Mouse (Mus musculus) olfactory bulb, adult 2 months (tissue): Measurements from ENCODE around the gene Gatc. TPM values are rescaled to one million over a fixed set of nuclear protein-coding genes. Genes with fewer than 3 reads are reported as not detected.
"Not testable (repeated sequence)": the region's sequence is repeated elsewhere in the genome, so short reads cannot be mapped to it uniquely, and the experiment has no call there.

Experiments used
- H3K27ac ChIP-seq: fragments of 200-500 bp; 2 replicates; pipeline ENCODE4 v1.5.1; 2012; ENCODE audit warnings: low read depth, low read length; ENCODE audit not compliant: insufficient read depth
- H3K4me1 ChIP-seq: fragments of 200-500 bp; 2 replicates; pipeline ENCODE4 v1.6.1; 2012; ENCODE audit warnings: low read length; ENCODE audit not compliant: control insufficient read depth, insufficient read depth
- H3K4me3 ChIP-seq: fragments of 200-500 bp; 2 replicates; pipeline ENCODE4 v1.5.1; 2012; ENCODE audit warnings: mild to moderate bottlenecking, low read depth, low read length, moderate library complexity; ENCODE audit not compliant: insufficient read depth
- CTCF ChIP-seq: fragments of 200-500 bp; IDR thresholded peaks from 2 replicates; pipeline ENCODE4 v1.5.1; 2012; ENCODE audit warnings: low read depth, mild to moderate bottlenecking, low read length, moderate library complexity; ENCODE audit not compliant: insufficient read depth
- POLR2A ChIP-seq: fragments of 200-500 bp; IDR thresholded peaks from 2 replicates; pipeline ENCODE4 v1.6.1; 2012; ENCODE audit warnings: mild to moderate bottlenecking, low read depth, low read length, moderate library complexity; ENCODE audit not compliant: insufficient read depth
- WGBS: fragments of 180-500 bp; shearing (Covaris S2); methylation state at CpG from one replicate; pipeline ENCODE4 v1.1.7; 2018; 5-methylcytosine and 5-hydroxymethylcytosine counted together
- polyA plus RNA-seq: library from polyadenylated mRNA; stranded (reverse); fragments of >200 nt; gene quantifications from 2 replicates; pipeline ENCODE4 v1.2.4, GENCODE M21; 2012; ENCODE audit warnings: low replicate concordance; ENCODE audit not compliant: missing spikeins, insufficient read depth, insufficient read length

Gene Gatc
- polyA plus RNA-seq, result not detected in 2 replicates

DNA sequence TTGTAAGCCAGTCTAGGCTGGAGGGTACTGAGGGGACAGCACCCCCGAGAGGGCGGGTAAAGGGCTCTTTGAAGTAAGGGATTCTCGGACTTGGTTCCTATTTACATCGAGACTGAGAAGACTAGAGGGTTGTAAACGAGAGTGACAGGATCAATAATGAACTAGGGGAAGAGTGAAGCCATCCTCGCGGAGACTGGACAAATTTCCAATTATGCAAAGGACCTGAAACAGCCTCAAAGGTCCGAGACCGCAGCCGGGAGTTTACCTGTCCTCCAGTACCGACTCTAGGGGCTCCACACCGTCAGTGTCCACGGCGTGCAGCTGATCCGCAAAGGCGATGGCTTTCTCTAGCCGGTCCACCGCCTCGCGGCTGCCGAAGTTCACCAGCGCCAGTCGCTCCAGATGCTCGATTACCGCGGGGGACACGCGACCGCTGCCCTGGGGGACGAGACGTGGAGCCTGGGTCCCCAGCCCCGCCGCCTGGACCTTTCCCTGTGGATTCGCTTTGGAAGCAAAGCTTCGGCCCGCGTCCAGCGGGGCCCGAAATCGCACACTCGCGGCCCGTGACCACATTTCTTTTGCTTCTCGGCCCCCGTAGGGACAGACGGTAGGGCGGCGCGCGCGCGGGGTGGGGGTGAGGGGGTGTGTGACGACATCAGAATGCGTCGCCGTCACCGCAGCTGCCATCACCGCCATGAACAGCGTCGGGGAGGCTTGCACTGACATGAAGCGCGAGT is at the start of gene Gatc, which contains the start of gene Triap1:
Gene Gatc (minus strand): TSS at position 602 of the 737 bp plus-strand sequence.
Gene Triap1 (plus strand): TSS at position 649 of the 737 bp plus-strand sequence.
- under 1% methylated on average over 62 of the region's 62 CpGs for WGBS
- Histone ChIP-seq H3K4me1 (peaks cover 2% of the 10 kb centered on the region), H3K27ac (peak within 1 kb of the TSS; percentile 72), H3K4me3 (peak within 1 kb of the TSS; percentile 97)
- TF ChIP-seq POLR2A (peak; percentile 61; the same call in 1 of the 2 replicates), CTCF (no peak)

DNA sequence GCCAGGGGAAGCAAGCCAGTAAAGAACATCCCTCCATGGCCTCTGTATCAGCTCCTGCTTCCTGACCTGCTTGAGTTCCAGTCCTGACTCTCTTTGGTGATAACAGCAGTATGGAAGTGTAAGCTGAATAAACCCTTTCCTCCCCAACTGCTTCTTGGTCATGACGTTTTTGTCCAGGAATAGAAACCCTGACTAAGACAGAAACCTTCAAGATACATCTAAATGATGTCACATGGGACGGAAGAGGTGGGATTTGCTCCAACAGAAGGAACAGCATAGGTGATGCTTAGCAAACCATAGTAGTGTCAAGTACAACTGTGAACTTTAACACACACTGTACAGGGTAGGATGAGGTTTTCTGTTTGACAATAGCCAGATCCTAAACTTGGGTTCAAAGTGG is 37.9 kb upstream of the Gatc start:
- H3K4me1 ChIP-seq, result not testable (repeated sequence)
- WGBS, result 83% methylated on average over 2 of the region's 2 CpGs

GRCm38 (mm10) chr5:115375436-115375835 is 34.5 kb upstream of the Gatc start:
- no peak for TF ChIP-seq POLR2A
- TF ChIP-seq CTCF, result no peak
- 92% methylated on average over 2 of the region's 2 CpGs for WGBS
- no peak overlapping the region for H3K27ac ChIP-seq
- H3K4me3 ChIP-seq, result no peak overlapping the region
- peaks cover 3% of the 10 kb centered on the region for H3K4me1 ChIP-seq

More for the DNA sequence above, 37.9 kb upstream of the Gatc start:
- not testable (repeated sequence) for H3K27ac ChIP-seq, H3K4me3 ChIP-seq

DNA sequence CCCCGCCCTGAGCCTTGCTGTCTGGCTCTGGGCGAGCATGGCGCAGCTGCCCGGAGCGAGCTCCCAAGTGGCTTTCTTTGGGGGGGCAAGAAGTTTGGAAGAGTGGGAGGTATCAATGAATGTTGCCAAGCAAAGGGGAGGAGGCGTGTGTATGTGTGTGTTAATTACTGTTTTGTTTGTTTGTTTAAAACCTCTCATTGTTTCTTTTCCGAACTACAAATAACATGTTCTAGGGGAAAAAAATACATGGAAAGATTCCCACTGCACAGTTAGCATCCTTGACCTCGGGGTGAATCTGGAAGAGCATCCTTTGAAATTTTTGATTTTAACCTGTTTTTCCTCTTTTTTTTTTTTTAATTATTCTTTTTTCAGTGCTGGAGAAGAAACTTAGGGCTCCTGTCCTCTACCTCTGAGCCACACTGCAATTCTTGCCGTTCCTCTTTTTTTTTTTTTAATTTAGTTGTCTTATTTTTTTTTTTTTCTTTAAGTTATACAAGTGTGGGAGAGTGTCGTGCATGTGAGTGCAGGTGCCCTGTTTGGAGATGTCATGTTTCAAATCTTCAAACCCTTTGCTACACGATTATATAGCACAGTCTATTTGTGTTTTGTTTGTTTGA is 33.3 kb upstream of the Gatc start:
- H3K27ac ChIP-seq, result no peak overlapping the region
- WGBS, result 16% methylated on average over 11 of the region's 11 CpGs
- H3K4me1 ChIP-seq, result peaks cover 3% of the 10 kb centered on the region
- H3K4me3 ChIP-seq, result no peak overlapping the region
- no peak for TF ChIP-seq CTCF
- TF ChIP-seq POLR2A, result no peak

DNA sequence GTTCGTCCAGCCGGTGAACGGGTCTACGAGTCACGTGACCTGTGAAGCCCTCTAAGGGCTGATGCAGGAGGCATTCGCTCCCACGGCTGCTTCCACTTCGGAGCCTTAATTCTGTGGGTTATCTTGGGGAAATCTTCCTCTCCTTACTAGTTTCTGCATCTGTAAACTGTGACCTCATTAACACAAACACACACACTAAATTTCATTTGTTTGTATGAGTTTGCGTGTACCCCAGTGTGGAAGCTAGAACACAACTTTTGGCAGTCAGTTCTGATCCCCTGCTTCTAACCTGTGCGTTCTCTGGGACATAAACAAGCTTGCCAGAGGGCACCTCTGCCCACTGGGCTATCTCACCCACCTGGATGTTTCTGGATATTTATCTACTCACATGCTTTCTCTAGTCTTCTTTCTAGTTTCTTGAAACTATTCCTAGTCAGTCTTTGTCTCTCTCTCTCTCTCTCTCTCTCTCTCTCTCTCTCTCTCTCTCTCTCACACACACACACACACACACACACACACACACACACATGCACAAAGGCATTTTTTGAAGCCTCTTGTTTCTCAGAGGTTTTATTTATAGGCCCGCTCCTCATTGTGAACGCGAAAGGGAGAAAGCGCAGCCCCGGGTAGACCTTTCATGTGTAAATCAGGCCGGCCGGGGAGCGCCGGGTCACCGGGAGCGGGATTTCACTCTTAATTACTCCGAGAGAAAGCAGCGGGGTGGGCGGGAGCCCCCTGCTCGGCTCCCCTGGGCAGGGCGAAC is 32.6 kb upstream of the Gatc start:
- no peak overlapping the region for H3K4me3 ChIP-seq
- H3K4me1 ChIP-seq, result peaks cover 3% of the 10 kb centered on the region
- H3K27ac ChIP-seq, result no peak overlapping the region
- TF ChIP-seq POLR2A (no peak), CTCF (no peak)
- WGBS, result 16% methylated on average over 26 of the region's 26 CpGs

DNA sequence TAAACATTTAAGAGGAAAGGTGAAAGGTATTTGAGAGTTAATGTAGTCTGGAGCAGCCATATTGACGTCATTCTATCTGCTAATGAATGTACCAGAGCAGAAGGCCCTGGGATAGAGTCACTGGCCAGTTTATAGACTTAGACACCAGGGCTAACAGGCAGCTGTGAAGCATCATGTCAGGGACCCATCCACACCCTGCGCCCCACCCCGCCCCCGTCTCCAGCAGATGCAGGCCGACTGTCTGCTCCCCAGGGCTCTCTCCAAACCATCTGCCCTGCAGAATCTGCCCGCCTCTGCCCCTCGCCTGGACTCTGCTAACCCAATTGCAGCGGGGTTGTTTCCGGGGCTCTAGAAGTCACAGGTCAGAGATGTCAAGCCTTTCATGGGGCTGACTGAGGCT is 30.8 kb upstream of the Gatc start:
- 80% methylated on average over 9 of the region's 9 CpGs for WGBS
- H3K4me3 ChIP-seq, result no peak overlapping the region
- no peak overlapping the region for H3K27ac ChIP-seq
- peaks cover 3% of the 10 kb centered on the region for H3K4me1 ChIP-seq
- no peak for TF ChIP-seq POLR2A
- TF ChIP-seq CTCF, result no peak

- no peak overlapping the region for H3K4me3 ChIP-seq
- TF ChIP-seq CTCF (no peak), POLR2A (no peak)
- 88% methylated on average over 4 of the region's 4 CpGs for WGBS
- H3K27ac ChIP-seq, result no peak overlapping the region
- H3K4me1 ChIP-seq, result peaks cover 10% of the 10 kb centered on the region; the same call in 1 of the 2 replicates
These were observed 23.8 kb upstream of the Gatc start for GRCm38 (mm10) chr5:115364782-115365181.

GRCm38 (mm10) chr5:115362819-115363714 is 22.1 kb upstream of the Gatc start:
- TF ChIP-seq POLR2A (no peak), CTCF (no peak)
- no peak overlapping the region for H3K27ac ChIP-seq
- 38% methylated on average over 19 of the region's 19 CpGs for WGBS
- H3K4me1 ChIP-seq, result peaks cover 13% of the 10 kb centered on the region
- no peak overlapping the region for H3K4me3 ChIP-seq
